Mouse (Mus musculus): ENCODE measurements around the gene Ear6. TPM values are rescaled to one million over a fixed set of nuclear protein-coding genes. Genes with fewer than 3 reads are reported as not detected.
A peak's percentile ranks its signal among the peaks of the same experiment; 100 is the strongest.

The Ear6 gene
- total and polyA plus RNA-seq, 2 experiments, result not detected

DNA sequence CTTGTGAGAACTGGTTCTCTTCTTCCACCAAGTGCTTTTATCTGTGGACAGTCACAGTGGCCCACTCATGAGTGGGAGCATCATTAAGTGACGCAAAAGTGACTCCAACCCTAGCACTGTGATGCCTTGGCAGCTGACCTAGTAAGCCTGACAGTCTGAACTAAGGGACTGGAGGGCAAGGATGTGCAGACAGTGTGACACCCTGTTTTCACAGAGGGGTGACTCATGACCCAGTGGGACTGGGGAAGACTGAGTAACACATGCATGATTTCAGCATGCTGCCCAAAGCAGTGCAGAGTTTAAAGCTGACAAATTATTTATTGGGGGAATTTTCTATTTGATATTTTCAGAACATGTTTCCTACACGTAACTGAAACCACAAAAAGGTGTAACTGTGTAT, 17.3 kb downstream of the Ear6 start:
- no peak overlapping the region for H3K27ac ChIP-seq (replicated peaks; ENCODE audit: insufficient read depth, low read depth, low read length)
- H3K36me3 ChIP-seq (ENCODE audit: control insufficient read depth, insufficient read depth, low read length), result no peaks in the 10 kb centered on the region
- no peaks in the 10 kb centered on the region for H3K27me3 ChIP-seq (ENCODE audit: control insufficient read depth, insufficient read depth, low read length)
- H3K4me1 ChIP-seq (ENCODE audit: control insufficient read depth, insufficient read depth, low read length), result peaks cover 3% of the 10 kb centered on the region
- H3K79me2 ChIP-seq (ENCODE audit: control insufficient read depth, insufficient read depth, low read length), result no peaks in the 10 kb centered on the region
- peak; percentile 29 for DNase-seq (ENCODE audit: extremely low read depth, low read depth, low spot score)
- 62% methylated on average over 2 of the region's 2 CpGs for WGBS
- no peak overlapping the region for H3K9ac ChIP-seq (ENCODE audit: low read depth, low read length)
- no peak overlapping the region for H3K4me3 ChIP-seq (ENCODE audit: insufficient read depth, low read depth, low read length)
- TF ChIP-seq CTCF (IDR thresholded peaks at IDR 0.05; ENCODE audit: low read depth, low read length) (no peak), POLR2A (IDR thresholded peaks at IDR 0.05; ENCODE audit: extremely low read depth, insufficient read depth, low read length) (no peak)

DNA sequence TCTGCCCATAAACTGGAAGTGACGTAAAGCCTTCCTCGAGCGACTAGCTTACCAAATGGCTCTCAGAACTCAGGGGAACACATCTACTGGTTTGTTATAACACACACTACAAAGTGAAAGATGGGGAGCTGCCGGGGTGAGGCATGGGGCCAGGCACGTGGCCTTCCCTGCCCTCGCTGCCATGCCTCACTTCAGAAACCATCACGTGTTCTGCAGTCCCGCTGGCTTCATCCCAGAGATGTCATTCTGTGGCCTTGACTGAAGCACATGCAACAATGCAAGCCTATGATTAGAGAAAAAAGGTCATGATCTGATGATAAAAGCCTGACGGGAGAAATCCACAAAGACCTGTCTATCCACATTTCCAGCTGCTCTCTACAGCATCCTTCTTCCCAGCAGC, 18.2 kb downstream of the Ear6 start:
- WGBS, result 68% methylated on average over 9 of the region's 9 CpGs
- Histone ChIP-seq H3K36me3 (ENCODE audit: control insufficient read depth, insufficient read depth, low read length) (no peaks in the 10 kb centered on the region), H3K27ac (replicated peaks; ENCODE audit: insufficient read depth, low read depth, low read length) (no peak overlapping the region), H3K27me3 (ENCODE audit: control insufficient read depth, insufficient read depth, low read length) (no peaks in the 10 kb centered on the region), H3K79me2 (ENCODE audit: control insufficient read depth, insufficient read depth, low read length) (no peaks in the 10 kb centered on the region), H3K4me3 (ENCODE audit: insufficient read depth, low read depth, low read length) (no peak overlapping the region), H3K4me1 (ENCODE audit: control insufficient read depth, insufficient read depth, low read length) (peaks cover 3% of the 10 kb centered on the region), H3K9ac (ENCODE audit: low read depth, low read length) (no peak overlapping the region)
- peak; percentile 70 for DNase-seq (ENCODE audit: extremely low read depth, low read depth, low spot score)
- TF ChIP-seq POLR2A (IDR thresholded peaks at IDR 0.05; ENCODE audit: extremely low read depth, insufficient read depth, low read length) (no peak), CTCF (IDR thresholded peaks at IDR 0.05; ENCODE audit: low read depth, low read length) (no peak)

DNA sequence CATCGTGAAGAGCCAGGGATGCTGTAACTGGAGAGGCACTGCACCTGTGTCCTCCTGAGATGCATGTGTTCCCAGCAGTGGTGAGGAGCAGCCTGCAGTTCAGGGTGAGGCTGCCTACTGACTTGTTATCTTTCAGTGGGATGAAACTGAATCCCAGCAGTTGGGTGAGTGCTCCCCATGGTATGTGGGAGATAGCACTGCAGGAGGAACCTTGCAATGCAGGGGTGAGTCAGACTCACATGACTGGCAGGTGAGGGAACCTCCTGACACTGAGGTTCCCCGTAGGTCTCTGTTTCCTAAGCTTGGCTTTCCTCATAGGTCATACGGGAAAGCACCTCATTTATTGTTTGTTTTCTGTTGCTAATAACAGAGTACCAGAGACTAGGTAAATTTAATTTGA, 24.0 kb downstream of the Ear6 start:
- H3K27me3 ChIP-seq (ENCODE audit: control insufficient read depth, insufficient read depth, low read length), result no peaks in the 10 kb centered on the region
- no peak overlapping the region for H3K4me3 ChIP-seq (ENCODE audit: insufficient read depth, low read depth, low read length)
- TF ChIP-seq CTCF (IDR thresholded peaks at IDR 0.05; ENCODE audit: low read depth, low read length), result no peak
- H3K36me3 ChIP-seq (ENCODE audit: control insufficient read depth, insufficient read depth, low read length), result no peaks in the 10 kb centered on the region
- H3K9ac ChIP-seq (ENCODE audit: low read depth, low read length), result no peak overlapping the region
- 76% methylated on average over 3 of the region's 3 CpGs for WGBS
- DNase-seq (ENCODE audit: extremely low read depth, low read depth, low spot score), result no peak
- no peak overlapping the region for H3K27ac ChIP-seq (replicated peaks; ENCODE audit: insufficient read depth, low read depth, low read length)
- H3K4me1 ChIP-seq (ENCODE audit: control insufficient read depth, insufficient read depth, low read length), result no peaks in the 10 kb centered on the region
- H3K79me2 ChIP-seq (ENCODE audit: control insufficient read depth, insufficient read depth, low read length), result no peaks in the 10 kb centered on the region

DNA sequence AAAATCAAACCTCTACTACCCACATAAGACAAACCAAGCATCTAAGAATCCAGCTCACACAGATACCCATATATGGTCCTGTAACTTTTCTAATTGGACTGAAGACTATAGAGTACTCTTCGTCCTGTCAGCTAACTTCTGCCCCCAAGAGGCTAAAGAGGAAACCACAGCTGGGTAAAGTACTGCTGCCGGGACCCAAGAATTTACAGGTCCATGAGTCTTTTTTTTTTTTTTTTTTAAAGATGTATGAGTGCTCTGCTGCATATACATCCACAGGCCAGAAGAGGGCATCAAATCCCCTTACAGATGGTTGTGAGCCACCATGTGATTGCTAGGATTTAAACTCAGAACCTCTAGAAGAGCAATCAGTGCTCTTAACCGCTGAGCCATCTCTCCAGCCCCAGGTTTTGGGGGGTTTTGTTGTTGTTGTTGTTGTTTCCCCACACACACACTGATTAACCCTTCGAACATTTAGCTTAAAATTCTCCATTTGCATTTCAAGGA, 30.1 kb downstream of the Ear6 start:
- Histone ChIP-seq H3K36me3 (ENCODE audit: control insufficient read depth, insufficient read depth, low read length) (peaks cover 12% of the 10 kb centered on the region), H3K4me1 (ENCODE audit: control insufficient read depth, insufficient read depth, low read length) (peaks cover 4% of the 10 kb centered on the region; the same call in 1 of the 2 replicates), H3K27me3 (ENCODE audit: control insufficient read depth, insufficient read depth, low read length) (no peaks in the 10 kb centered on the region), H3K9ac (ENCODE audit: low read depth, low read length) (peak overlapping the region; percentile 51), H3K4me3 (ENCODE audit: insufficient read depth, low read depth, low read length) (peak overlapping the region; percentile 61), H3K79me2 (ENCODE audit: control insufficient read depth, insufficient read depth, low read length) (no peaks in the 10 kb centered on the region), H3K27ac (replicated peaks; ENCODE audit: insufficient read depth, low read depth, low read length) (0 out of 2 replicates have a peak overlapping the region, but pooled peaks have one; percentile 20)
- DNase-seq (ENCODE audit: extremely low read depth, low read depth, low spot score), result peak; percentile 83
- 0% methylated on average over 4 of the region's 4 CpGs for WGBS
- TF ChIP-seq POLR2A (IDR thresholded peaks at IDR 0.05; ENCODE audit: extremely low read depth, insufficient read depth, low read length) (no peak), CTCF (IDR thresholded peaks at IDR 0.05; ENCODE audit: low read depth, low read length) (peak; percentile 38; the same call in 1 of the 2 replicates)

DNA sequence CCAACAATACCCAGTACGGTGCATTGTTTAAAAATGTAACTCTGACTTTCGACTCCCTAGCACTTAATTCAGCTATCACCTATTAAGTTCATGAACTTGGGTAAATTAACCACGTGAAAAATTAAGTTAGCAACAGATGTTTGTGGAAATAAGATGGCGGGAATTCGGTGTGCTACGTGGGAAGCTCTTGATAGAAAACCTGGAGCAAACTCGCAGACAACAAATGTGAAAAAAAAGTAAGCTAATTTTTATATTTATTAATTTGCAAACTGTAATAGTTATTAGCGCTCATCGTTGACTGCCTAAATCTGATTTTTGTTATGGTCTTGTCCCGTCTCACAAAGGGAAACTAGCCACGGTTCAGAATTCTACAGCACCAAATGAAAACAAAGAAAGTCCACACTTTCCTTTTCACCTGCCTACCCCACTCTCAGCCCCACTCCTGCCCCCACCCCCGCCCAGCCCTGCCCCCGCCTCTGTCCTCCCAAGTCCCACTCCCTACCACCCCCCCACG, 30.6 kb downstream of the Ear6 start:
- H3K79me2 ChIP-seq (ENCODE audit: control insufficient read depth, insufficient read depth, low read length), result no peaks in the 10 kb centered on the region
- H3K27ac ChIP-seq (replicated peaks; ENCODE audit: insufficient read depth, low read depth, low read length), result 0 out of 2 replicates have a peak overlapping the region, but pooled peaks have one; percentile 20
- H3K4me1 ChIP-seq (ENCODE audit: control insufficient read depth, insufficient read depth, low read length), result peaks cover 4% of the 10 kb centered on the region; the same call in 1 of the 2 replicates
- no peaks in the 10 kb centered on the region for H3K27me3 ChIP-seq (ENCODE audit: control insufficient read depth, insufficient read depth, low read length)
- peak; percentile 48 for DNase-seq (ENCODE audit: extremely low read depth, low read depth, low spot score)
- TF ChIP-seq POLR2A (IDR thresholded peaks at IDR 0.05; ENCODE audit: extremely low read depth, insufficient read depth, low read length), result no peak
- no peak for TF ChIP-seq CTCF (IDR thresholded peaks at IDR 0.05; ENCODE audit: low read depth, low read length)
- peak overlapping the region; percentile 61 for H3K4me3 ChIP-seq (ENCODE audit: insufficient read depth, low read depth, low read length)
- H3K9ac ChIP-seq (ENCODE audit: low read depth, low read length), result peak overlapping the region; percentile 51; the same call in 1 of the 2 replicates
- under 1% methylated on average over 14 of the region's 14 CpGs for WGBS
- peaks cover 17% of the 10 kb centered on the region for H3K36me3 ChIP-seq (ENCODE audit: control insufficient read depth, insufficient read depth, low read length)

DNA sequence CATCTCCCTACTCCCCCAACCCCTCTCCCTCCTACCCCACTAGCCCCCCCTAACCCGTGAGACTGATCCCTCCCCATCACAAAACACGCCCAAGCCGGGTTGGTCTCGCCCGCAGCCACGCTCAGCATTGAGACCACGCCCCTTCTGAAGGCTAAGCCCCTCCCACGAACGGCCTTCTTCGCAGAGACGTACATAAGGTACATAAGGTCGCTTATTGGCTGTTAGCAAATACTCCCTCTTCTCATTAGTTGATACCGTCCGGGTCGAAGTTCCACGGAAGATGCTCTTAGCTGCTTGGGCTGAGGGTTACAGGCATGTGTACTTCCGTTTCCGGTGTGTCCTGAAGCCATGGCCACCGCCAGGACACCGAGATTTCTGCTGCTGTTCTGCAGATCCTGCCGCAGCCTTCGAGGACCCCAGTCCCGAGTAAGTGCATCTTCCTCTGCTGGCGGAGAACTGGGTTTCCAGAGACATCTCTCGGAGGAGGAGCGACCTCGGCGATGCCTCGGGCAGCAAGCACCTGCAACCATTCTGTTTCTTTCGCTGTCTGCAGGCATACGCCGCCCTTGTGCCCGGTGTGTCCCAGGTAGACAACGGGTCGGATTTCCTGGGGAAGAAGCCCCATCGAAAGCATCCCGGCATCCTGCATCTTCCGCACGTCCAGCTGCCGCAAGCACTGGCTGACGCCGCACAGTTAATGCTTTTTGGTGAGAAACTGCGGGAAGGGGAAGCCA, 31.3 kb downstream of the Ear6 start, which contains the start of gene Mettl17:
Gene Mettl17, plus strand, starts transcription at position 245 of the 734 bp plus-strand sequence.
- H3K9ac ChIP-seq (ENCODE audit: low read depth, low read length), result peak within 1 kb of the TSS; percentile 73
- peak; percentile 99 for DNase-seq (ENCODE audit: extremely low read depth, low read depth, low spot score)
- under 1% methylated on average over 43 of the region's 43 CpGs for WGBS
- TF ChIP-seq CTCF (IDR thresholded peaks at IDR 0.05; ENCODE audit: low read depth, low read length) (peak; percentile 20; the same call in 1 of the 2 replicates), POLR2A (IDR thresholded peaks at IDR 0.05; ENCODE audit: extremely low read depth, insufficient read depth, low read length) (0 out of 2 replicates have a peak, but pooled peaks have one; percentile 51)
- peak within 1 kb of the TSS; percentile 40 for H3K27ac ChIP-seq (replicated peaks; ENCODE audit: insufficient read depth, low read depth, low read length)
- H3K4me3 ChIP-seq (ENCODE audit: insufficient read depth, low read depth, low read length), result peak within 1 kb of the TSS; percentile 86
- peaks cover 4% of the 10 kb centered on the region; the same call in 1 of the 2 replicates for H3K4me1 ChIP-seq (ENCODE audit: control insufficient read depth, insufficient read depth, low read length)
- no peaks in the 10 kb centered on the region for H3K79me2 ChIP-seq (ENCODE audit: control insufficient read depth, insufficient read depth, low read length)
- H3K36me3 ChIP-seq (ENCODE audit: control insufficient read depth, insufficient read depth, low read length), result peaks cover 22% of the 10 kb centered on the region
- no peaks in the 10 kb centered on the region for H3K27me3 ChIP-seq (ENCODE audit: control insufficient read depth, insufficient read depth, low read length)

All from liver, adult 2 months (tissue).